Mouse (Mus musculus): Measurements from ENCODE around the gene Sec13. TPM values are rescaled to one million over a fixed set of nuclear protein-coding genes. Genes with fewer than 3 reads are reported as not detected.
"Not testable (repeated sequence)": the region's sequence is repeated elsewhere in the genome, so short reads cannot be mapped to it uniquely, and the experiment has no call there.

The Sec13 gene
- polyA plus RNA-seq, 1 experiment from 2014 or later: 299 TPM

GRCm38 (mm10) chr6:113719878-113720277, 20.7 kb downstream of the Sec13 start, which contains the start of gene Ghrl:
Ghrl (minus strand) TSS chr6:113719880.
- no peak for DNase-seq (ENCODE audit: low spot score)
- H3K9me3 ChIP-seq (replicated peaks; ENCODE audit: control insufficient read depth, low read length): no peaks in the 10 kb centered on the region
- no peak within 1 kb of the TSS for H3K4me3 ChIP-seq (ENCODE audit: low read depth, low read length)
- no peaks in the 10 kb centered on the region for H3K27me3 ChIP-seq (replicated peaks; ENCODE audit: control insufficient read depth, insufficient read depth, low read length)
- H3K27ac ChIP-seq (ENCODE audit: low read depth, low read length): no peak within 1 kb of the TSS
- no peak for ATAC-seq
- no peak within 1 kb of the TSS for H3K4me2 ChIP-seq (ENCODE audit: low read length)
- no peaks in the 10 kb centered on the region for H3K4me1 ChIP-seq (ENCODE audit: control insufficient read depth, insufficient read depth, low read length)
- peaks cover 66% of the 10 kb centered on the region for H3K36me3 ChIP-seq (ENCODE audit: control insufficient read depth, insufficient read depth, low read length)
- WGBS: 89% methylated on average over 3 of the region's 3 CpGs
- H3K9ac ChIP-seq (ENCODE audit: low read length): no peak within 1 kb of the TSS

- H3K4me1 ChIP-seq (ENCODE audit: control insufficient read depth, insufficient read depth, low read length): no peaks in the 10 kb centered on the region
- 91% methylated on average over 3 of the region's 3 CpGs for WGBS
- DNase-seq (ENCODE audit: low spot score) (peak; percentile 32), ATAC-seq (no peak)
- no peak overlapping the region for H3K4me3 ChIP-seq (ENCODE audit: low read depth, low read length)
- no peak overlapping the region for H3K4me2 ChIP-seq (ENCODE audit: low read length)
- no peak overlapping the region for H3K9ac ChIP-seq (ENCODE audit: low read length)
- H3K36me3 ChIP-seq (ENCODE audit: control insufficient read depth, insufficient read depth, low read length): peaks cover 78% of the 10 kb centered on the region
- no peak overlapping the region for H3K27ac ChIP-seq (ENCODE audit: low read depth, low read length)
- H3K27me3 ChIP-seq (replicated peaks; ENCODE audit: control insufficient read depth, insufficient read depth, low read length): no peaks in the 10 kb centered on the region
- H3K9me3 ChIP-seq (replicated peaks; ENCODE audit: control insufficient read depth, low read length): no peaks in the 10 kb centered on the region
Measured at GRCm38 (mm10) chr6:113717541-113717940, 23.0 kb downstream of the Sec13 start.

GRCm38 (mm10) chr6:113714797-113715196, 25.7 kb downstream of the Sec13 start:
- 74% methylated on average over 1 of the region's 1 CpGs for WGBS
- ATAC-seq (no peak), DNase-seq (ENCODE audit: low spot score) (no peak)
- Histone ChIP-seq H3K27ac (ENCODE audit: low read depth, low read length) (no peak overlapping the region), H3K27me3 (replicated peaks; ENCODE audit: control insufficient read depth, insufficient read depth, low read length) (no peaks in the 10 kb centered on the region), H3K9me3 (replicated peaks; ENCODE audit: control insufficient read depth, low read length) (no peaks in the 10 kb centered on the region), H3K4me1 (ENCODE audit: control insufficient read depth, insufficient read depth, low read length) (no peaks in the 10 kb centered on the region), H3K4me2 (ENCODE audit: low read length) (no peak overlapping the region), H3K4me3 (ENCODE audit: low read depth, low read length) (no peak overlapping the region), H3K36me3 (ENCODE audit: control insufficient read depth, insufficient read depth, low read length) (peaks cover 86% of the 10 kb centered on the region), H3K9ac (ENCODE audit: low read length) (no peak overlapping the region)

- no peak for ATAC-seq
- no peak overlapping the region for H3K4me3 ChIP-seq (ENCODE audit: low read depth, low read length)
- H3K27me3 ChIP-seq (replicated peaks; ENCODE audit: control insufficient read depth, insufficient read depth, low read length): no peaks in the 10 kb centered on the region
- H3K9me3 ChIP-seq (replicated peaks; ENCODE audit: control insufficient read depth, low read length): no peaks in the 10 kb centered on the region
- peaks cover 86% of the 10 kb centered on the region for H3K36me3 ChIP-seq (ENCODE audit: control insufficient read depth, insufficient read depth, low read length)
- no peak overlapping the region for H3K4me2 ChIP-seq (ENCODE audit: low read length)
- no peak overlapping the region for H3K27ac ChIP-seq (ENCODE audit: low read depth, low read length)
- 96% methylated on average over 2 of the region's 2 CpGs for WGBS
- DNase-seq (ENCODE audit: low spot score): no peak
- H3K4me1 ChIP-seq (ENCODE audit: control insufficient read depth, insufficient read depth, low read length): no peaks in the 10 kb centered on the region
- no peak overlapping the region for H3K9ac ChIP-seq (ENCODE audit: low read length)
Measured at GRCm38 (mm10) chr6:113714276-113714675, 26.3 kb downstream of the Sec13 start.

- not testable (repeated sequence) for H3K27ac ChIP-seq (ENCODE audit: low read depth, low read length); DNase-seq (ENCODE audit: low spot score); H3K4me2 ChIP-seq (ENCODE audit: low read length); H3K9ac ChIP-seq (ENCODE audit: low read length); H3K27me3 ChIP-seq (replicated peaks; ENCODE audit: control insufficient read depth, insufficient read depth, low read length); H3K9me3 ChIP-seq (replicated peaks; ENCODE audit: control insufficient read depth, low read length); H3K4me3 ChIP-seq (ENCODE audit: low read depth, low read length); ATAC-seq; H3K4me1 ChIP-seq (ENCODE audit: control insufficient read depth, insufficient read depth, low read length)
- H3K36me3 ChIP-seq (ENCODE audit: control insufficient read depth, insufficient read depth, low read length): peaks cover 86% of the 10 kb centered on the region
- 91% methylated on average over 5 of the region's 5 CpGs for WGBS
Measured at GRCm38 (mm10) chr6:113713389-113713788, 27.2 kb downstream of the Sec13 start.

GRCm38 (mm10) chr6:113712718-113713117, 27.8 kb downstream of the Sec13 start:
- DNase-seq (ENCODE audit: low spot score) (no peak), ATAC-seq (no peak)
- WGBS: 94% methylated on average over 3 of the region's 3 CpGs
- Histone ChIP-seq H3K4me1 (ENCODE audit: control insufficient read depth, insufficient read depth, low read length) (no peaks in the 10 kb centered on the region), H3K36me3 (ENCODE audit: control insufficient read depth, insufficient read depth, low read length) (peaks cover 89% of the 10 kb centered on the region), H3K4me3 (ENCODE audit: low read depth, low read length) (no peak overlapping the region), H3K9ac (ENCODE audit: low read length) (no peak overlapping the region), H3K27ac (ENCODE audit: low read depth, low read length) (no peak overlapping the region), H3K4me2 (ENCODE audit: low read length) (no peak overlapping the region), H3K9me3 (replicated peaks; ENCODE audit: control insufficient read depth, low read length) (no peaks in the 10 kb centered on the region), H3K27me3 (replicated peaks; ENCODE audit: control insufficient read depth, insufficient read depth, low read length) (no peaks in the 10 kb centered on the region)

GRCm38 (mm10) chr6:113697222-113698205, 43.0 kb downstream of the Sec13 start:
- ATAC-seq (peak; percentile 71), DNase-seq (ENCODE audit: low spot score) (peak; percentile 5)
- Histone ChIP-seq H3K4me3 (ENCODE audit: low read depth, low read length) (peak overlapping the region; percentile 84), H3K9ac (ENCODE audit: low read length) (peak overlapping the region; percentile 83), H3K27ac (ENCODE audit: low read depth, low read length) (peak overlapping the region; percentile 71; the same call in 1 of the 2 replicates), H3K36me3 (ENCODE audit: control insufficient read depth, insufficient read depth, low read length) (peaks cover 24% of the 10 kb centered on the region), H3K27me3 (replicated peaks; ENCODE audit: control insufficient read depth, insufficient read depth, low read length) (no peaks in the 10 kb centered on the region), H3K9me3 (replicated peaks; ENCODE audit: control insufficient read depth, low read length) (no peaks in the 10 kb centered on the region), H3K4me2 (ENCODE audit: low read length) (peak overlapping the region; percentile 99), H3K4me1 (ENCODE audit: control insufficient read depth, insufficient read depth, low read length) (peaks cover 16% of the 10 kb centered on the region)
- WGBS: under 1% methylated on average over 93 of the region's 113 CpGs

GRCm38 (mm10) chr6:113696582-113697221, 43.8 kb downstream of the Sec13 start, which contains the start of gene Tatdn2:
Tatdn2 (plus strand) TSS chr6:113697050.
- peak within 1 kb of the TSS; percentile 84 for H3K4me3 ChIP-seq (ENCODE audit: low read depth, low read length)
- DNase-seq (ENCODE audit: low spot score): peak; percentile 99

More at GRCm38 (mm10) chr6:113696582-113697221, 43.8 kb downstream of the Sec13 start, which contains the start of gene Tatdn2:
- no peaks in the 10 kb centered on the region for H3K9me3 ChIP-seq (replicated peaks; ENCODE audit: control insufficient read depth, low read length)
- peaks cover 15% of the 10 kb centered on the region for H3K36me3 ChIP-seq (ENCODE audit: control insufficient read depth, insufficient read depth, low read length)
- peaks cover 16% of the 10 kb centered on the region for H3K4me1 ChIP-seq (ENCODE audit: control insufficient read depth, insufficient read depth, low read length)
- peak within 1 kb of the TSS; percentile 71; the same call in 1 of the 2 replicates for H3K27ac ChIP-seq (ENCODE audit: low read depth, low read length)
- WGBS: under 1% methylated on average over 57 of the region's 58 CpGs
- no peaks in the 10 kb centered on the region for H3K27me3 ChIP-seq (replicated peaks; ENCODE audit: control insufficient read depth, insufficient read depth, low read length)
- peak within 1 kb of the TSS; percentile 83 for H3K9ac ChIP-seq (ENCODE audit: low read length)
- ATAC-seq: peak; percentile 100
- H3K4me2 ChIP-seq (ENCODE audit: low read length): peak within 1 kb of the TSS; percentile 99

Data from forebrain, embryonic 14.5 days (tissue).